In the genomic region with DNA sequence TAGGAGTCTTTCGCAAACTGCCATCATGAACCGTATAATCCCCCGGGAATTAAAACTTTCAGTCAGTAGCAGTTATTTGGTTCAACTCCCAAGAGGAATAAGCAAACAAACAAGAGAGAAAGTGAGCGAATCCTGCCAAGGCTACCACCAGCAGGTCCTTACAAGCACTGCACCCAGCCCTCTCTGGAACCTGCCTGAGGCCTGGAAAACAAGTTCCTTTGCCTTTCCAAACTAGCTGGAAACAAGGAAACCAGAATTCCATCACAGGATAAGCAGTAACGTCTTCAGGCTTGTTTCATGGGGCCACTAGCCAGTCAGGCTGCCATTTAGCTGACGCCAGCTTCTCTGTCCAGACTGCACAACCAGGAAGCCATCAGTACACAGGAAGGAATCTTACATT, we compare ENCODE assay signal across 10 mouse cellular contexts. TPM values are rescaled to one million over a fixed set of nuclear protein-coding genes. Genes with fewer than 3 reads are reported as not detected.
DNase-seq lines count a peak whose midpoint lies in the region; ATAC-seq and TF ChIP-seq lines count a peak whose summit lies in the region.
"Had no signal": no experiment of that assay in that cellular context is flagged by ENCODE, and none has a peak within 500 bp of the region (broad histone marks: within the 10 kb centered on the region; RNA-seq: fewer than 3 reads in every experiment).

No protein-coding gene starts in this region.

- peak overlapping the region; percentile 9; the same call in 1 of the 2 replicates for H3K27ac ChIP-seq in midbrain, postnatal 0 days (ENCODE audit: low read depth, low read length)
- no peak overlapping the region for H3K27ac ChIP-seq in midbrain, embryonic 10.5 days (replicated peaks)
- H3K27ac ChIP-seq in kidney, adult 2 months (ENCODE audit: insufficient read depth, low read depth, low read length), result peak overlapping the region; percentile 47; the same call in 1 of the 2 replicates

- H3K4me3 ChIP-seq in midbrain, postnatal 0 days (ENCODE audit: low read depth, low read length), result no peak overlapping the region
- H3K4me3 ChIP-seq in midbrain, embryonic 10.5 days, result no peak overlapping the region
- no peak overlapping the region for H3K4me3 ChIP-seq in kidney, adult 2 months (ENCODE audit: insufficient read depth, low read depth, low read length)

- H3K4me1 ChIP-seq in midbrain, postnatal 0 days (ENCODE audit: insufficient read depth, low read length), result no peaks in the 10 kb centered on the region
- peaks cover 14% of the 10 kb centered on the region; the same call in 1 of the 2 replicates for H3K4me1 ChIP-seq in midbrain, embryonic 10.5 days
- 0 out of 2 replicates have a peak, but pooled peaks cover 3% of the 10 kb centered on the region for H3K4me1 ChIP-seq in kidney, adult 2 months (ENCODE audit: control insufficient read depth, insufficient read depth, low read length)

- no peak for TF ChIP-seq POLR2A in kidney, adult 2 months (IDR thresholded peaks at IDR 0.05; ENCODE audit: low read depth, low read length)

- 69% methylated on average over 6 of the region's 6 CpGs for WGBS in midbrain, postnatal 0 days
- 75% methylated on average over 6 of the region's 6 CpGs for WGBS in midbrain, embryonic 10.5 days
- WGBS in kidney, adult 2 months, result 55% methylated on average over 6 of the region's 6 CpGs

- H3K27me3 ChIP-seq in midbrain, postnatal 0 days (ENCODE audit: insufficient read depth, low read length), result no peaks in the 10 kb centered on the region
- H3K27me3 ChIP-seq in midbrain, embryonic 10.5 days (ENCODE audit: low read depth, poor library complexity, severe bottlenecking), result no peaks in the 10 kb centered on the region
- no peaks in the 10 kb centered on the region for H3K27me3 ChIP-seq in kidney, adult 2 months (replicated peaks; ENCODE audit: control insufficient read depth, insufficient read depth, low read length)

- H3K4me2 ChIP-seq in midbrain, postnatal 0 days (ENCODE audit: low read depth, low read length, poor library complexity, severe bottlenecking), result no peak overlapping the region

- 0 out of 2 replicates have a peak overlapping the region, but pooled peaks have one; percentile 13 for H3K9ac ChIP-seq in midbrain, postnatal 0 days (replicated peaks; ENCODE audit: low read length, poor library complexity, severe bottlenecking)

- peak; percentile 17 for DNase-seq in embryo, embryonic 9.5 days (ENCODE audit: extremely low spot score)
- DNase-seq in embryo, embryonic 10 days (ENCODE audit: low spot score), result no peak
- no peak for DNase-seq in midbrain, postnatal 0 days (ENCODE audit: low spot score)
- no peak for DNase-seq in midbrain, embryonic 10.5 days (ENCODE audit: low spot score)
- DNase-seq in kidney, adult 2 months, result peak; percentile 49
- no peak for DNase-seq in thymus, postnatal 4 days
- DNase-seq in left cerebral cortex, adult 9 months (ENCODE audit: low spot score in 2 of 2), result no peak
- DNase-seq: embryo, embryonic 11 days; gastrocnemius, postnatal 10 days had no signal

- no peak for ATAC-seq in midbrain, postnatal 0 days (ENCODE audit: low FRiP score)
- ATAC-seq in megakaryocyte-erythroid progenitor cell, adult 5-6 weeks (replicated peaks; ENCODE audit: low FRiP score, low TSS enrichment, poor library complexity, severe bottlenecking), result no peak

- H3K9me3 ChIP-seq in midbrain, postnatal 0 days (ENCODE audit: low read length), result no peaks in the 10 kb centered on the region
- H3K9me3 ChIP-seq in midbrain, embryonic 10.5 days (replicated peaks), result no peaks in the 10 kb centered on the region

- peak; percentile 26; the same call in 1 of the 2 replicates for TF ChIP-seq CTCF in midbrain, postnatal 0 days (IDR thresholded peaks at IDR 0.05)
- peak; percentile 29; the same call in 1 of the 2 replicates for TF ChIP-seq CTCF in kidney, adult 2 months (conservative IDR thresholded peaks at IDR 0.05; ENCODE audit: insufficient read depth, insufficient read length, low read depth, low read length)

- H3K36me3 ChIP-seq in midbrain, postnatal 0 days (ENCODE audit: insufficient read depth, low read length), result no peaks in the 10 kb centered on the region
- no peaks in the 10 kb centered on the region for H3K36me3 ChIP-seq in midbrain, embryonic 10.5 days
- H3K36me3 ChIP-seq in kidney, adult 2 months (ENCODE audit: control insufficient read depth, insufficient read depth, low read length), result no peaks in the 10 kb centered on the region

RNA-seq across cellular contexts. Expression of a gene that starts 37.4 kb away (rescaled TPM):
- total RNA-seq in midbrain, postnatal 0 days (2014; rRNA removed), result 50.4 and 53.8 TPM in 2 replicates
- polyA plus RNA-seq in midbrain, postnatal 0 days (2015; fragmentation: Nextera tagmentation; extraction: Ambion mirVana), result 15.3 and 16.1 TPM in 2 replicates
- polyA plus RNA-seq in midbrain, embryonic 10.5 days (2016; fragmentation: Nextera tagmentation; extraction: Ambion mirVana), result 6.0 and 6.1 TPM in 2 replicates
- polyA plus RNA-seq in kidney, adult 2 months (2012; rRNA removed), result 6.2 and 6.6 TPM in 2 replicates
- 0.28 TPM in 1 of 2 replicates, not detected in the other for total RNA-seq in megakaryocyte-erythroid progenitor cell, adult 5-6 weeks (2014; fragmentation: Nextera tagmentation)
- total RNA-seq in megakaryocyte-erythroid progenitor cell, adult 5-6 weeks (2017), result 1.1 and 3.9 TPM in 2 replicates

Comparison
In these comparisons a context has a peak if more than half of its experiments do, and no peak if none do; other contexts are left out.
1. DNase-seq: peak in embryo, embryonic 9.5 days (single experiment) and kidney, adult 2 months (single experiment); none in embryo, embryonic 10 days (single experiment), midbrain, postnatal 0 days (single experiment), midbrain, embryonic 10.5 days (single experiment), thymus, postnatal 4 days (single experiment) and left cerebral cortex, adult 9 months (0 of 2).